Mouse (Mus musculus): ENCODE results near the gene Cav2. TPM values are rescaled to one million over a fixed set of nuclear protein-coding genes. Genes with fewer than 3 reads are reported as not detected.
A peak's percentile ranks its signal among the peaks of the same experiment; 100 is the strongest.

The Cav2 gene
- polyA plus RNA-seq, 1 experiment from 2014 or later, result 40.9 TPM

DNA sequence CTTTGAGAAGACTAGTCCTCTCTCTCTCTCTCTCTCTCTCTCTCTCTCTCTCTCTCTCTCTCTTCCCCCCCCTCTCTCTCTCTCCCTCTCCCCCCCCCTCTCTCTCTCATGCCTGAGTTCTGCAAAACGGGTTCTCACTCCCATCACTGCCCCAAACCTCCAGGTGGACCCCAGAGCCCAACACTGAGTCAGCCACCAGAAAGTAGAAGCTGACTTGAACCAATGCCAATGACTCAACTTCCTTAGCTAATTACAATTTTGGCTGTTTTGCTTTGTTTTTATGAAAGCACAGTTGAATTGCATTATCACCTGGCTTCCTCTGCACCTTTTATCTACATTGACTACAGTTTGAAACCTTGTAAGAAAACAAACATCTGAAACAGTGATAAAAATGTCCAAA lies 37.0 kb downstream of the Cav2 start:
- H3K27ac ChIP-seq (ENCODE audit: low read length), result no peak overlapping the region; the same call in 1 of the 2 replicates

DNA sequence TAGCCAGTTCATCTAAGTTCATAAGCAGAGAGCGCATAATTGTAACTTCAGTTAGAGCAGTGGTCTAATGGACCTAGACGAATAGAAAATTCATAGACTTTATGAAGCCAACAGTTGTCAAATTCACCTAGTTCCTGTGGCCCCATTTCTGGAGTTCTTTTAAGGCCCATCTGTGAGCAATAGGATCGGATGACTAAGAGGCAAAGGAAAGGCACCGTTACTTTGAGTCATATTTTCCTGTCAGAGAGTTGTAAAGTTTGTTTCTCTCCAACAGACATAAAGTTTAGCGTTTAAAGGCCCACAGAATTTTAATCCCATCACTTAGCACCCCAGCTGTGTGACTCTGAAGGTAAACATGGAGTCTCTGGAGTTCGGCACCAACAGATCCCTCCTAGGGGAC lies 41.0 kb downstream of the Cav2 start:
- Histone ChIP-seq H3K27ac (ENCODE audit: low read length) (no peak overlapping the region), H3K9ac (replicated peaks; ENCODE audit: low read length) (no peak overlapping the region), H3K9me3 (ENCODE audit: low read length) (no peaks in the 10 kb centered on the region), H3K4me3 (ENCODE audit: low read length) (no peak overlapping the region), H3K36me3 (ENCODE audit: insufficient read depth, low read length) (no peaks in the 10 kb centered on the region), H3K4me1 (ENCODE audit: insufficient read depth, low read length) (0 out of 2 replicates have a peak, but pooled peaks cover 11% of the 10 kb centered on the region), H3K4me2 (replicated peaks; ENCODE audit: low read depth, low read length) (no peak overlapping the region), H3K27me3 (ENCODE audit: insufficient read depth, low read length) (no peaks in the 10 kb centered on the region)
- ATAC-seq (ENCODE audit: low FRiP score, low TSS enrichment), result no peak
- WGBS, result 63% methylated on average over 6 of the region's 6 CpGs

More for the DNA sequence above, 37.0 kb downstream of the Cav2 start:
- H3K36me3 ChIP-seq (ENCODE audit: insufficient read depth, low read length), result no peaks in the 10 kb centered on the region
- no peak overlapping the region for H3K9ac ChIP-seq (replicated peaks; ENCODE audit: low read length)
- 40% methylated on average over 1 of the region's 1 CpGs for WGBS
- no peaks in the 10 kb centered on the region for H3K27me3 ChIP-seq (ENCODE audit: insufficient read depth, low read length)
- peaks cover 13% of the 10 kb centered on the region for H3K4me1 ChIP-seq (ENCODE audit: insufficient read depth, low read length)
- H3K4me2 ChIP-seq (replicated peaks; ENCODE audit: low read depth, low read length), result no peak overlapping the region
- no peak for ATAC-seq (ENCODE audit: low FRiP score, low TSS enrichment)
- no peak overlapping the region for H3K4me3 ChIP-seq (ENCODE audit: low read length)
- no peaks in the 10 kb centered on the region for H3K9me3 ChIP-seq (ENCODE audit: low read length)

DNA sequence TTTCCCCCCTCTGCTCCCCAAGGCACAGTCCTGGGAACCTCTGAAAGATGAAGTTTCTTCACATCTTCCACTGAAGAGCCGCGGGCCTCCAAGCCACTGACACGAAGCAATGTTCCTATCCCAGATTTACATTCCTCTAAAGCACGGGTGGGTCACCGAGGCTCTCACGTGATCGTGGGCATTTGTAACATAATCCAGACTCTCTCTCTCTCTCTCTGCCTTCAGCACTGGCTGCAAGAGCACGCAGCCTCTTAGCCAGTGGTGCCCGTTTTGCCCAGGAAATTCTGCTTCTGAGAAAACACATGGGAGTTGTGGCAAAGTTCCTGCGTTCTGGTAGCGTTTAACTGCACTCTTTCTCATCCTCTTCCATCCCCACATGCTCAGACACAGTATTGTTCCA lies 46.2 kb downstream of the Cav2 start:
- peak overlapping the region; percentile 34 for H3K4me2 ChIP-seq (replicated peaks; ENCODE audit: low read depth, low read length)
- peak; percentile 54; the same call in 1 of the 2 replicates for ATAC-seq (ENCODE audit: low FRiP score, low TSS enrichment)
- no peak overlapping the region for H3K9ac ChIP-seq (replicated peaks; ENCODE audit: low read length)
- no peaks in the 10 kb centered on the region for H3K27me3 ChIP-seq (ENCODE audit: insufficient read depth, low read length)
- WGBS, result 22% methylated on average over 11 of the region's 11 CpGs
- H3K9me3 ChIP-seq (ENCODE audit: low read length), result no peaks in the 10 kb centered on the region
- H3K36me3 ChIP-seq (ENCODE audit: insufficient read depth, low read length), result no peaks in the 10 kb centered on the region
- 0 out of 2 replicates have a peak, but pooled peaks cover 4% of the 10 kb centered on the region for H3K4me1 ChIP-seq (ENCODE audit: insufficient read depth, low read length)
- H3K4me3 ChIP-seq (ENCODE audit: low read length), result peak overlapping the region; percentile 21; the same call in 1 of the 2 replicates
- no peak overlapping the region for H3K27ac ChIP-seq (ENCODE audit: low read length)

DNA sequence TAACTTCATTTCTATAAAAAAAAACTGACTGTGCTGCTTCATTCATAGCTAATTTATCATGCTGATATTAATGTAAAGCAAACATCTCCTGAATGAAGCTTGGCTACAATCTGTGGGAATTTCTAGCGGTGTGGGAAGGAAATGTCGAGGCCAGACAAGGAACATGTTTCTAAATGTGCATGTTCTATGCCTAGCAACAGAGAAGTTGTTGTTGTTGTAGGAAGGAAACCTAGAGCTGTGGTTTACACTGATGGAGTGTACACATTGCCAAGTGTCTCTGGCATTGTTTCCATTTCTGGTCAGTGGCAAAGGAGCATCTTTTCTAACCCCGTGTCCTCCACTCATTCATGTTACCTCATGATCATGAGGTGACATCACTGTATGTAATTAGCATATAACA lies 48.8 kb downstream of the Cav2 start:
- Histone ChIP-seq H3K9me3 (ENCODE audit: low read length) (no peaks in the 10 kb centered on the region), H3K4me1 (ENCODE audit: insufficient read depth, low read length) (0 out of 2 replicates have a peak, but pooled peaks cover 4% of the 10 kb centered on the region), H3K4me2 (replicated peaks; ENCODE audit: low read depth, low read length) (no peak overlapping the region), H3K4me3 (ENCODE audit: low read length) (no peak overlapping the region), H3K27me3 (ENCODE audit: insufficient read depth, low read length) (no peaks in the 10 kb centered on the region), H3K27ac (ENCODE audit: low read length) (no peak overlapping the region), H3K36me3 (ENCODE audit: insufficient read depth, low read length) (no peaks in the 10 kb centered on the region), H3K9ac (replicated peaks; ENCODE audit: low read length) (no peak overlapping the region)
- ATAC-seq (ENCODE audit: low FRiP score, low TSS enrichment), result no peak
- WGBS, result 70% methylated on average over 3 of the region's 3 CpGs

DNA sequence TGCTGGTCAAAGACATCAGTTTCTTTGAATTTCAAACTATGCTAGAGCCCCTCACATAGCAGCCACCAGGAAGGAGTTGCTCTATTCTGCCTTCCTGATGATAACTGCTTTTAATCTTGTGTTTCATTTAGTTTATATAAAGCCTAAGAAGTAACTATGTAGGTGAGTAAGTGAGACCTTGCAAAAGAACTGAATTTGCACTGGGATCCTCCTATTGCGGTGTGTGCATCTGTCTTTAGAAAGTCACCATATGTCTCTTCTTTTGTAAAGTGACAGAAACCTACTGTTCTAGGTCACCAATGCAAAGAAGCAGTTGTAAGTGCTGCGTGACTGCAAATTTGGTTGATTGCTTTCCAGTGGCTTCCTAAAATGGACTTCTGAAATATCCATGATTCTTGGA lies 56.7 kb downstream of the Cav2 start:
- Histone ChIP-seq H3K4me1 (ENCODE audit: insufficient read depth, low read length) (no peaks in the 10 kb centered on the region), H3K9me3 (ENCODE audit: low read length) (no peaks in the 10 kb centered on the region), H3K27me3 (ENCODE audit: insufficient read depth, low read length) (no peaks in the 10 kb centered on the region), H3K36me3 (ENCODE audit: insufficient read depth, low read length) (no peaks in the 10 kb centered on the region), H3K4me3 (ENCODE audit: low read length) (no peak overlapping the region), H3K4me2 (replicated peaks; ENCODE audit: low read depth, low read length) (no peak overlapping the region), H3K27ac (ENCODE audit: low read length) (no peak overlapping the region), H3K9ac (replicated peaks; ENCODE audit: low read length) (no peak overlapping the region)
- 98% methylated on average over 2 of the region's 2 CpGs for WGBS
- ATAC-seq (ENCODE audit: low FRiP score, low TSS enrichment), result no peak

Other genes with a start within 250 kb of the Cav2 start
- gene Tes, start 216.0 kb upstream of the Cav2 start, polyA plus RNA-seq (2015; fragmentation: Nextera tagmentation; extraction: Ambion mirVana), result 77.5 and 82.6 TPM in 2 replicates
- 87.9 and 127 TPM in 2 replicates for gene Cav1, start 25.1 kb downstream of the Cav2 start, polyA plus RNA-seq (2015; fragmentation: Nextera tagmentation; extraction: Ambion mirVana)
- gene Met, start 182.6 kb downstream of the Cav2 start, polyA plus RNA-seq (2015; fragmentation: Nextera tagmentation; extraction: Ambion mirVana), result 18.5 and 20.5 TPM in 2 replicates

Data from kidney, embryonic 16.5 days (tissue).